ENCODE assay signal across 17 mouse cellular contexts in the genomic region with DNA sequence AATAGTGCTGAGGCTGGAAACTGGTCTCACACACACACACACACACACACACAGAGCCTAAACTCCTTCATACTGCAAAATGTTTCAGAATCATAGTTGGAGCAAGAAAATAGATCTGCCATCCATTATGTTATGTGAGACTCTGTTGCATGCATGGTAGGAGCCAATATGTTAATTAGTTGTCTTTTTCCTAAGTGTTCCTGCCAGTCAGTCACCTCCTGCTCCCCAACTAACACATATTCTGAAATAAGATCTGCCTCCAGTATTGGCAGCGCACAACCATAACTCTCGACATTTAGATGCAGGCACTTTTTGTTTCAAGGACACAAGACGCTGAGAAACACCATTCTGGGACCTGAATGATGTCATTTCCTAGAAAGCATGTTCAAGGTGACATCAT.
"Had no signal": no experiment of that assay in that cellular context is flagged by ENCODE, and none has a peak within 500 bp of the region (broad histone marks: within the 10 kb centered on the region; RNA-seq: fewer than 3 reads in every experiment).

No protein-coding gene starts in this region.

- ATAC-seq: midbrain, embryonic 16.5 days had no signal

- H3K4me1 ChIP-seq: midbrain, embryonic 12.5 days; neural tube, embryonic 13.5 days; neural tube, embryonic 15.5 days; stomach, embryonic 15.5 days had no signal

- H3K27me3 ChIP-seq: midbrain, embryonic 12.5 days; neural tube, embryonic 13.5 days; neural tube, embryonic 15.5 days; stomach, embryonic 15.5 days had no signal

- H3K27ac ChIP-seq: midbrain, embryonic 10.5 days; midbrain, embryonic 12.5 days; neural tube, embryonic 13.5 days; neural tube, embryonic 15.5 days; stomach, embryonic 15.5 days; stomach, postnatal 0 days had no signal

- H3K9ac ChIP-seq: lung, embryonic 14.5 days; midbrain, embryonic 12.5 days; neural tube, embryonic 13.5 days; neural tube, embryonic 15.5 days; stomach, embryonic 15.5 days had no signal

- H3K36me3 ChIP-seq: midbrain, embryonic 10.5 days; midbrain, embryonic 12.5 days; neural tube, embryonic 13.5 days; neural tube, embryonic 15.5 days; stomach, embryonic 15.5 days had no signal

- H3K9me3 ChIP-seq: midbrain, embryonic 10.5 days; midbrain, embryonic 12.5 days; neural tube, embryonic 13.5 days; neural tube, embryonic 15.5 days; stomach, embryonic 15.5 days had no signal

- H3K4me2 ChIP-seq: lung, embryonic 14.5 days; midbrain, embryonic 12.5 days; neural tube, embryonic 13.5 days; neural tube, embryonic 15.5 days; stomach, embryonic 15.5 days had no signal

- DNase-seq: lung, adult 18-20 months; lung, embryonic 14.5 days; lung, postnatal 10 days; lung, postnatal 4 days; midbrain, embryonic 14.5 days; right cerebral cortex, postnatal 14 days; thymus, adult 2 months; thymus, postnatal 25 days; thymus, postnatal 4 days had no signal

- H3K4me3 ChIP-seq: midbrain, embryonic 10.5 days; midbrain, embryonic 12.5 days; myocyte; neural tube, embryonic 13.5 days; neural tube, embryonic 15.5 days; stomach, embryonic 15.5 days had no signal
